ENCODE assay signal across 20 mouse cellular contexts in the genomic region with DNA sequence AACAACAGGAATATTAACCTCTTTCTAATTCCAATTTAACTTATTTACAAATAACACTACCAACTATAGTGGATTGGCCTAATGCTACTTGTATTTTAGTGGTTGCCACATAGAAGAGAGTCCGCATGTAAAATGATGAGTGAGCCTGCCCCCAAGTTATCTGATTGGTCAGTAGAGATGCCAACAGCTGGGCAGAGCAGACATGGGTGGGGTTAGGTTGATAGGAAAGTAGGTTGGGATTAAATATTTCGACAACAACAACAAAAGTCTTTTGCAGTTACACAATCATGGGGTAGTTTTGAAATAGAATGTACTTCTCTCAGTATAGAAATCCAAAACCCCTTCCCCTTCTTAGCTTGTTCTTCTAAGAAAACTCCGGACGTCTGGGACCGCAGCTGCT.
"Had no signal": no experiment of that assay in that cellular context is flagged by ENCODE, and none has a peak within 500 bp of the region (broad histone marks: within the 10 kb centered on the region; RNA-seq: fewer than 3 reads in every experiment).

No protein-coding gene starts in this region.

- H3K4me3 ChIP-seq: kidney, embryonic 15.5 days; limb, embryonic 12.5 days; limb, embryonic 15.5 days; liver, embryonic 13.5 days; neural tube, embryonic 12.5 days; neural tube, embryonic 15.5 days had no signal

- H3K9ac ChIP-seq: kidney, embryonic 15.5 days; limb, embryonic 12.5 days; limb, embryonic 15.5 days; liver, embryonic 13.5 days; neural tube, embryonic 12.5 days; neural tube, embryonic 15.5 days had no signal

- H3K4me1 ChIP-seq: kidney, embryonic 15.5 days; limb, embryonic 12.5 days; limb, embryonic 15.5 days; neural tube, embryonic 12.5 days; neural tube, embryonic 15.5 days had no signal

- H3K27me3 ChIP-seq: kidney, embryonic 15.5 days; limb, embryonic 12.5 days; limb, embryonic 15.5 days; liver, embryonic 13.5 days; neural tube, embryonic 12.5 days; neural tube, embryonic 15.5 days had no signal

- H3K27ac ChIP-seq: kidney, embryonic 15.5 days; limb, embryonic 12.5 days; limb, embryonic 15.5 days; liver, embryonic 13.5 days; macrophage; neural tube, embryonic 12.5 days; neural tube, embryonic 15.5 days; stomach, postnatal 0 days had no signal

- DNase-seq: kidney, adult 8-10 months; kidney, postnatal 10 days; kidney, postnatal 36 days; layer of hippocampus, postnatal 36 days; left cerebral cortex, postnatal 4 days; liver, embryonic 13.5 days; lung, adult 2 months; midbrain, embryonic 14.5 days; right cerebral cortex, adult 18-20 months; right cerebral cortex, postnatal 14 days; right cerebral cortex, postnatal 4 days; thymus, postnatal 36 days had no signal

- ATAC-seq: intestine, postnatal 0 days had no signal
